Mouse (Mus musculus): ENCODE measurements around the gene Adcy5. TPM values are rescaled to one million over a fixed set of nuclear protein-coding genes. Genes with fewer than 3 reads are reported as not detected.

Gene Adcy5
- polyA plus RNA-seq, 1 experiment from 2014 or later = 0.15 TPM

- Histone ChIP-seq H3K27ac (no peak overlapping the region), H3K4me2 (no peak overlapping the region), H3K9me3 (replicated peaks) (no peaks in the 10 kb centered on the region), H3K27me3 (no peaks in the 10 kb centered on the region), H3K9ac (no peak overlapping the region), H3K4me3 (replicated peaks) (no peak overlapping the region), H3K4me1 (replicated peaks) (no peaks in the 10 kb centered on the region), H3K36me3 (no peaks in the 10 kb centered on the region)
- no peak for DNase-seq
- no peak for ATAC-seq (ENCODE audit: low read depth)
- WGBS (ENCODE audit: insufficient replicate concordance) = 70% methylated on average over 2 of the region's 2 CpGs
Measured at GRCm38 (mm10) chr16:35319773-35320172, 165.1 kb downstream of the Adcy5 start.

DNA sequence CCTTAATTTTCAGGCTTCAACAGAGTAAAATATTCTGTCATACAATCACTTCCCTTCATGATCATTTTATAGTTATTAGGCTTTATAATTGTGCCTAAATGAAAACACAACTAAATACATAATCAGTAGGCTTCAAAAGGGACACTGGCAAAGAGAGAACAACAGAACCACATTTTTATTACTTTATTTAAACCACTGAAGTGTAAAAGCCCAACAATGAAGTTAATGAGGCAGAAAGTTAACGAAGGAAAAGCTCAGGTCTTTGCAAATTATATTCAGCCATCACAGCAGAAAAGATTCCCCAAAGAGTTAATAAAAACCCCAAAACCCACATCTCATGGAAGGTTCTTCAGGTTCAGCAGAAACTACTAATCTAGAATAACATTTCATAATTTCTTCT lies 175.8 kb downstream of the Adcy5 start:
- Histone ChIP-seq H3K4me2 (no peak overlapping the region), H3K9ac (no peak overlapping the region), H3K4me1 (replicated peaks) (no peaks in the 10 kb centered on the region), H3K27me3 (no peaks in the 10 kb centered on the region), H3K27ac (no peak overlapping the region), H3K36me3 (peaks cover 7% of the 10 kb centered on the region; the same call in 1 of the 2 replicates), H3K9me3 (replicated peaks) (no peaks in the 10 kb centered on the region), H3K4me3 (replicated peaks) (no peak overlapping the region)
- 64% methylated on average over 1 of the region's 1 CpGs for WGBS (ENCODE audit: insufficient replicate concordance)
- ATAC-seq (ENCODE audit: low read depth) (no peak), DNase-seq (no peak)

Other genes starting within 250 kb of the Adcy5 start
- 82.4 and 84.9 TPM in 2 replicates for gene Hacd2, start 132.4 kb upstream of the Adcy5 start, polyA plus RNA-seq (2015; fragmentation: Nextera tagmentation; extraction: Ambion mirVana)
- 11.8 and 12.1 TPM in 2 replicates for gene Sec22a, start 209.0 kb downstream of the Adcy5 start, polyA plus RNA-seq (2015; fragmentation: Nextera tagmentation; extraction: Ambion mirVana)

Measured in liver, embryonic 13.5 days (tissue).